Comparison of ENCODE assay signal across 8 mouse cellular contexts in the genomic region with DNA sequence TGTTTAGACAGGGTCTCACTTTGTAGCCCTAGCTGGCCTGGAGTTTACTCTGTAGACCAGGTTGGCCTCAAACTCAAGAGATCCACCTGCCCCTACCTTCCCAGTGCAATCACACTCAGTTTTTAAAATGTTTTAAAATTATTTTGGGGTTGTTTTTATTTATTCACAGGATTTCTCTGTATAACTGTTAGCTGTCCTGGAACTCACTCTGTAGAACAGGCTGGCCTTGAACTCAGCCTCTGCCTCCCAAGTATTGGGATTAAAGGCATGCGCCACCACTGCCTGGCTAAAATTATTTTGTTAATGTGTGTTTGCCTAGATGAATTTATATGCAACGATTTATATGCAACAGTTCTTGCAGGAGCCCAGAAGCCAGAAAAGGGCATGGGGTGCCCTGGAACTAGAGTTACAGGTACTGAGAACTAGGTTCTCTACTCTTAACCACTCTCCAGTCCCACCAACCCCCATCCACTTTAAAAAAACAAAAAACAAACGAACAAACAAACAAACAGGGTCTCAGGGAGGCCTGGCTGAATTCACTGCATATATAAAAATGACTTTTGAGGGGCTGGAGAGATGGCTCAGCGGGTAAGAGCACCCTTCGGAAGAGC. TPM values are rescaled to one million over a fixed set of nuclear protein-coding genes. Genes with fewer than 3 reads are reported as not detected.
DNase-seq lines count a peak whose midpoint lies in the region; ATAC-seq and TF ChIP-seq lines count a peak whose summit lies in the region.

No protein-coding gene starts in this region.

- no peak for TF ChIP-seq CTCF in left cerebral cortex, adult 2 months (IDR thresholded peaks at IDR 0.05)

- no peaks in the 10 kb centered on the region for H3K27me3 ChIP-seq in forebrain, embryonic 15.5 days
- peaks cover 9% of the 10 kb centered on the region for H3K27me3 ChIP-seq in liver, embryonic 15.5 days

- H3K9me3 ChIP-seq in forebrain, embryonic 15.5 days, result no peaks in the 10 kb centered on the region
- no peaks in the 10 kb centered on the region for H3K9me3 ChIP-seq in liver, embryonic 15.5 days (replicated peaks)

- peak; percentile 3 for DNase-seq in gastrocnemius, postnatal 14 days
- DNase-seq in gastrocnemius, adult 8-10 months (ENCODE audit: low spot score in 2 of 2), result no peak
- peak; percentile 72 for DNase-seq in 416B (ENCODE audit: low read depth)
- DNase-seq in left cerebral cortex, adult 2 months (ENCODE audit: extremely low spot score in 1 of 2, low spot score in 2 of 2), result no peak
- DNase-seq in left cerebral cortex, adult 11 months (ENCODE audit: low spot score), result no peak
- DNase-seq in layer of hippocampus, adult 18-20 months (ENCODE audit: low spot score in 2 of 2), result no peak

- peaks cover 14% of the 10 kb centered on the region for H3K36me3 ChIP-seq in forebrain, embryonic 15.5 days
- H3K36me3 ChIP-seq in liver, embryonic 15.5 days (replicated peaks), result peaks cover 17% of the 10 kb centered on the region

- H3K9ac ChIP-seq in forebrain, embryonic 15.5 days (replicated peaks), result 0 out of 2 replicates have a peak overlapping the region, but pooled peaks have one; percentile 22
- H3K9ac ChIP-seq in liver, embryonic 15.5 days, result no peak overlapping the region

- no peak for ATAC-seq in forebrain, embryonic 15.5 days (replicated peaks)
- no peak for ATAC-seq in liver, embryonic 15.5 days (ENCODE audit: insufficient read depth)

- peaks cover 20% of the 10 kb centered on the region for H3K4me1 ChIP-seq in forebrain, embryonic 15.5 days
- peaks cover 37% of the 10 kb centered on the region for H3K4me1 ChIP-seq in liver, embryonic 15.5 days (replicated peaks)

- intact Hi-C loops in gastrocnemius, postnatal 14 days (cut with DNase I; ENCODE audit: low total_unique reads), result no loop called here
- intact Hi-C loops in left cerebral cortex, adult 2 months (cut with DNase I), result no loop called here

- peak overlapping the region; percentile 65 for H3K4me2 ChIP-seq in forebrain, embryonic 15.5 days (replicated peaks)
- H3K4me2 ChIP-seq in liver, embryonic 15.5 days, result no peak overlapping the region

- H3K4me3 ChIP-seq in forebrain, embryonic 15.5 days, result peak overlapping the region; percentile 37
- H3K4me3 ChIP-seq in liver, embryonic 15.5 days (replicated peaks), result no peak overlapping the region
- no peak overlapping the region for H3K4me3 ChIP-seq in left cerebral cortex, adult 2 months

- peak overlapping the region; percentile 21; the same call in 1 of the 2 replicates for H3K27ac ChIP-seq in forebrain, embryonic 15.5 days (replicated peaks)
- peak overlapping the region; percentile 41; the same call in 1 of the 2 replicates for H3K27ac ChIP-seq in liver, embryonic 15.5 days (replicated peaks)
- H3K27ac ChIP-seq in left cerebral cortex, adult 2 months, result no peak overlapping the region

- 60% methylated on average over 5 of the region's 5 CpGs for WGBS in forebrain, embryonic 15.5 days
- 60% methylated on average over 5 of the region's 5 CpGs for WGBS in liver, embryonic 15.5 days (ENCODE audit: insufficient replicate concordance)

RNA-seq across cellular contexts. Expression of a gene that starts 3.9 kb away (rescaled TPM):
- total RNA-seq in gastrocnemius, postnatal 14 days (2021), result 100 to 1,000 TPM; 308 to 391 TPM
- total RNA-seq in gastrocnemius, adult 8-10 months (2022), result 100 to 1,000 TPM; 131 to 185 (median 162) TPM
- polyA plus RNA-seq in forebrain, embryonic 15.5 days (2015; fragmentation: Nextera tagmentation; extraction: Ambion mirVana), result 3,835 and 3,917 TPM in 2 replicates
- polyA plus RNA-seq in liver, embryonic 15.5 days (2015; fragmentation: Nextera tagmentation; extraction: Ambion mirVana), result 559 and 587 TPM in 2 replicates
- total RNA-seq in left cerebral cortex, adult 2 months (2021), result 1,000 to 10,000 TPM; 1,100 to 1,129 TPM
- total RNA-seq in layer of hippocampus, adult 18-20 months (2021), result 1,000 to 10,000 TPM; 1,279 to 1,291 TPM

RNA-seq across cellular contexts. Expression of a gene that starts 16.9 kb away (rescaled TPM):
- under 1 TPM; 0.16 to 0.39 TPM for total RNA-seq in gastrocnemius, postnatal 14 days (2021)
- under 1 TPM in 3 of 4 experiments, not detected in 1; 0.21 to 0.54 (median 0.29) TPM for total RNA-seq in gastrocnemius, adult 8-10 months (2022)
- polyA plus RNA-seq in forebrain, embryonic 15.5 days (2015; fragmentation: Nextera tagmentation; extraction: Ambion mirVana), result 0.97 and 1.3 TPM in 2 replicates
- not detected in 2 replicates for polyA plus RNA-seq in liver, embryonic 15.5 days (2015; fragmentation: Nextera tagmentation; extraction: Ambion mirVana)
- under 1 TPM in 1 of 2 experiments, not detected in 1; 0.25 TPM for total RNA-seq in left cerebral cortex, adult 2 months (2021)
- under 1 TPM in 1 of 2 experiments, not detected in 1; 0.61 TPM for total RNA-seq in layer of hippocampus, adult 18-20 months (2021)

RNA-seq across cellular contexts. Expression of a gene that starts 34.1 kb away (rescaled TPM):
- total RNA-seq in gastrocnemius, postnatal 14 days (2021), result 10 to 100 TPM; 11.2 to 16.0 TPM
- total RNA-seq in gastrocnemius, adult 8-10 months (2022), result 10 to 100 TPM; 11.5 to 13.5 (median 13.3) TPM
- polyA plus RNA-seq in forebrain, embryonic 15.5 days (2015; fragmentation: Nextera tagmentation; extraction: Ambion mirVana), result 72.1 and 74.1 TPM in 2 replicates
- polyA plus RNA-seq in liver, embryonic 15.5 days (2015; fragmentation: Nextera tagmentation; extraction: Ambion mirVana), result 6.2 and 7.2 TPM in 2 replicates
- total RNA-seq in left cerebral cortex, adult 2 months (2021), result 10 to 100 TPM; 16.1 to 17.6 TPM
- total RNA-seq in layer of hippocampus, adult 18-20 months (2021), result 10 to 100 TPM; 16.7 to 18.4 TPM

Comparison
In these comparisons a context has a peak if more than half of its experiments do, and no peak if none do; other contexts are left out.
1. DNase-seq: peak in gastrocnemius, postnatal 14 days (single experiment) and 416B (single experiment); none in gastrocnemius, adult 8-10 months (0 of 2), left cerebral cortex, adult 2 months (0 of 2), left cerebral cortex, adult 11 months (single experiment) and layer of hippocampus, adult 18-20 months (0 of 2).